Mouse (Mus musculus) hindbrain, embryonic 11.5 days (tissue): ENCODE results near the gene Trp53i11. TPM values are rescaled to one million over a fixed set of nuclear protein-coding genes. Genes with fewer than 3 reads are reported as not detected.

Source experiments
- ATAC-seq: fragments of 200-750 bp; cut with Nextera tagmentation; 2 replicates; pipeline ENCODE4 v1.8.0; 2017; ENCODE audit warnings: mild to moderate bottlenecking, moderate TSS enrichment, moderate library complexity; ENCODE audit not compliant: low FRiP score
- DNase-seq: peaks from one replicate; pipeline ENCODE4 v3.0.0-alpha.2; 2015; ENCODE audit warnings: low spot score
- H3K27ac ChIP-seq: fragments of 300-500 bp; sonication (generic); 2 replicates; pipeline ENCODE4 v1.5.1; 2014; ENCODE audit warnings: mild to moderate bottlenecking, low read depth, low read length
- H3K27me3 ChIP-seq: fragments of 300-500 bp; sonication (generic); 2 replicates; pipeline ENCODE4 v1.6.1; 2014; ENCODE audit warnings: mild to moderate bottlenecking, low read length, moderate library complexity, mixed read lengths; ENCODE audit not compliant: control insufficient read depth, insufficient read depth
- H3K36me3 ChIP-seq: fragments of 300-500 bp; sonication (generic); 2 replicates; pipeline ENCODE4 v1.6.1; 2014; ENCODE audit warnings: mild to moderate bottlenecking, low read length, moderate library complexity, mixed read lengths; ENCODE audit not compliant: control insufficient read depth, insufficient read depth
- H3K4me1 ChIP-seq: fragments of 300-500 bp; sonication (generic); replicated peaks from 2 replicates; pipeline ENCODE4 v1.6.1; 2014; ENCODE audit warnings: low read length, mixed read lengths; ENCODE audit not compliant: control insufficient read depth, insufficient read depth
- H3K4me2 ChIP-seq: fragments of 300-500 bp; sonication (generic); replicated peaks from 2 replicates; pipeline ENCODE4 v1.6.1; 2014; ENCODE audit warnings: mild to moderate bottlenecking, low read depth, low read length
- H3K4me3 ChIP-seq: fragments of 300-500 bp; sonication (generic); 2 replicates; pipeline ENCODE4 v1.5.1; 2014; ENCODE audit warnings: low read depth, low read length
- H3K9ac ChIP-seq: fragments of 300-500 bp; sonication (generic); 2 replicates; pipeline ENCODE4 v1.6.1; 2014; ENCODE audit warnings: low read depth, low read length
- H3K9me3 ChIP-seq: fragments of 300-500 bp; sonication (generic); 2 replicates; pipeline ENCODE4 v1.6.1; 2016; ENCODE audit warnings: low read length; ENCODE audit not compliant: control insufficient read depth
- WGBS: fragments of 180-500 bp; shearing (Covaris S2); extraction: QIAGEN DNeasy Blood & Tissue Kit; methylation state at CpG from one replicate; pipeline ENCODE4 v1.1.7; 2014; 5-methylcytosine and 5-hydroxymethylcytosine counted together
- polyA plus RNA-seq: library from polyadenylated mRNA; unstranded; fragments of >200 nt; fragmentation: Nextera tagmentation; extraction: Ambion mirVana; gene quantifications from 2 replicates; pipeline ENCODE4 v1.2.1, GENCODE M21; 2014

The Trp53i11 gene
- polyA plus RNA-seq, 1 experiment from 2014 or later = 204 TPM

- peak overlapping the region; percentile 95 for H3K27ac ChIP-seq
- no peak overlapping the region for H3K4me3 ChIP-seq
- DNase-seq = peak; percentile 76
- H3K4me2 ChIP-seq = peak overlapping the region; percentile 40
- 19% methylated on average over 9 of the region's 9 CpGs for whole genome bisulfite sequencing
- peak; percentile 79 for ATAC-seq
- H3K4me1 ChIP-seq = peaks cover 28% of the 10 kb centered on the region
- no peaks in the 10 kb centered on the region for H3K9me3 ChIP-seq
- H3K36me3 ChIP-seq = no peaks in the 10 kb centered on the region
- peak overlapping the region; percentile 28 for H3K9ac ChIP-seq
- no peaks in the 10 kb centered on the region for H3K27me3 ChIP-seq
These were observed 40.5 kb downstream of the Trp53i11 start for GRCm38 (mm10) chr2:93227713-93228479.

GRCm38 (mm10) chr2:93228480-93228824, 41.1 kb downstream of the Trp53i11 start:
- WGBS = 3% methylated on average over 5 of the region's 5 CpGs
- Histone ChIP-seq H3K4me3 (no peak overlapping the region), H3K4me2 (peak overlapping the region; percentile 19; the same call in 1 of the 2 replicates), H3K9me3 (no peaks in the 10 kb centered on the region), H3K27ac (peak overlapping the region; percentile 95), H3K4me1 (peaks cover 28% of the 10 kb centered on the region), H3K36me3 (no peaks in the 10 kb centered on the region), H3K9ac (peak overlapping the region; percentile 17; the same call in 1 of the 2 replicates), H3K27me3 (no peaks in the 10 kb centered on the region)
- DNase-seq = peak; percentile 66
- peak; percentile 63 for ATAC-seq

GRCm38 (mm10) chr2:93232141-93232540, 44.8 kb downstream of the Trp53i11 start:
- no peaks in the 10 kb centered on the region for H3K36me3 ChIP-seq
- ATAC-seq (no peak), DNase-seq (no peak)
- no peaks in the 10 kb centered on the region for H3K9me3 ChIP-seq
- no peaks in the 10 kb centered on the region for H3K27me3 ChIP-seq
- H3K4me3 ChIP-seq = no peak overlapping the region
- H3K27ac ChIP-seq = no peak overlapping the region
- H3K9ac ChIP-seq = no peak overlapping the region
- WGBS = 36% methylated on average over 1 of the region's 1 CpGs
- H3K4me1 ChIP-seq = peaks cover 18% of the 10 kb centered on the region
- no peak overlapping the region for H3K4me2 ChIP-seq

- H3K9ac ChIP-seq = no peak overlapping the region
- H3K27me3 ChIP-seq = no peaks in the 10 kb centered on the region
- no peak overlapping the region for H3K4me2 ChIP-seq
- H3K4me1 ChIP-seq = no peaks in the 10 kb centered on the region
- H3K4me3 ChIP-seq = no peak overlapping the region
- ATAC-seq (no peak), DNase-seq (no peak)
- H3K27ac ChIP-seq = no peak overlapping the region
- no peaks in the 10 kb centered on the region for H3K9me3 ChIP-seq
- H3K36me3 ChIP-seq = no peaks in the 10 kb centered on the region
- 83% methylated on average over 1 of the region's 1 CpGs for WGBS
These were observed 49.7 kb downstream of the Trp53i11 start for GRCm38 (mm10) chr2:93237055-93237454.

GRCm38 (mm10) chr2:93238864-93239263, 51.5 kb downstream of the Trp53i11 start:
- H3K4me3 ChIP-seq = no peak overlapping the region
- no peaks in the 10 kb centered on the region; the same call in 1 of the 2 replicates for H3K4me1 ChIP-seq
- no peaks in the 10 kb centered on the region for H3K27me3 ChIP-seq
- no peaks in the 10 kb centered on the region for H3K36me3 ChIP-seq
- no peaks in the 10 kb centered on the region for H3K9me3 ChIP-seq
- WGBS = 89% methylated on average over 6 of the region's 6 CpGs
- no peak for ATAC-seq
- H3K27ac ChIP-seq = no peak overlapping the region
- H3K4me2 ChIP-seq = no peak overlapping the region
- no peak overlapping the region for H3K9ac ChIP-seq
- no peak for DNase-seq

DNA sequence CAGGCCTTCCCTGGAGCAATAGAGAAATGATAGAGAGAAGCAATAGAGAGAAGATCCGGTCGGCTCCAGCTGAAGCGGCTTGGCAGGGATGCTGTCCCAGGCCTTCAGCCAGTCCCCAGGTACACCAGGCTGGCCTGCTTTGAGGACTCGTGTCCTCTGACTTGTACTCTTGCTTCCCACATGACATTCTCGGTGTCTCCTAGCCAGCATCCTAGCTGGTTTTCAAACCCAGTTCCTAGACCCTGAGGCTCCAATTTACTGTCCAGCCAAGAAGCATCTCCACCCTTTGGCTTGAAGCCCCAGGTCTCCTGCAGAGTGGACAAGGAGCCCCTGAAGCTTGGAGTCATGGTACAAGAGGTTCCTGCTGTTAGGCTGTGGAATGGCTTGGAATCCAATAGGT, 54.8 kb downstream of the Trp53i11 start:
- H3K27ac ChIP-seq = no peak overlapping the region
- WGBS = 85% methylated on average over 5 of the region's 5 CpGs
- H3K4me2 ChIP-seq = no peak overlapping the region
- ATAC-seq (no peak), DNase-seq (no peak)
- no peak overlapping the region for H3K4me3 ChIP-seq
- no peak overlapping the region for H3K9ac ChIP-seq
- no peaks in the 10 kb centered on the region for H3K27me3 ChIP-seq
- H3K36me3 ChIP-seq = no peaks in the 10 kb centered on the region
- H3K9me3 ChIP-seq = no peaks in the 10 kb centered on the region
- no peaks in the 10 kb centered on the region; the same call in 1 of the 2 replicates for H3K4me1 ChIP-seq

GRCm38 (mm10) chr2:93243439-93244089, 56.2 kb downstream of the Trp53i11 start:
- no peak overlapping the region for H3K4me3 ChIP-seq
- 86% methylated on average over 11 of the region's 11 CpGs for WGBS
- no peaks in the 10 kb centered on the region for H3K9me3 ChIP-seq
- no peak for DNase-seq
- no peak overlapping the region for H3K9ac ChIP-seq
- ATAC-seq = no peak
- no peak overlapping the region for H3K4me2 ChIP-seq
- no peaks in the 10 kb centered on the region for H3K27me3 ChIP-seq
- H3K27ac ChIP-seq = no peak overlapping the region
- peaks cover 2% of the 10 kb centered on the region; the same call in 1 of the 2 replicates for H3K4me1 ChIP-seq
- H3K36me3 ChIP-seq = no peaks in the 10 kb centered on the region

- H3K4me1 ChIP-seq = peaks cover 4% of the 10 kb centered on the region; the same call in 1 of the 2 replicates
- no peaks in the 10 kb centered on the region for H3K36me3 ChIP-seq
- 79% methylated on average over 8 of the region's 8 CpGs for WGBS
- H3K4me3 ChIP-seq = no peak overlapping the region
- H3K9ac ChIP-seq = no peak overlapping the region
- H3K4me2 ChIP-seq = no peak overlapping the region
- no peak for ATAC-seq
- H3K27me3 ChIP-seq = no peaks in the 10 kb centered on the region
- H3K9me3 ChIP-seq = no peaks in the 10 kb centered on the region
- H3K27ac ChIP-seq = no peak overlapping the region
- no peak for DNase-seq
These were observed 56.7 kb downstream of the Trp53i11 start for GRCm38 (mm10) chr2:93244090-93244443.

GRCm38 (mm10) chr2:93249058-93249457, 61.7 kb downstream of the Trp53i11 start:
- no peaks in the 10 kb centered on the region for H3K27me3 ChIP-seq
- no peak overlapping the region for H3K9ac ChIP-seq
- WGBS = 79% methylated on average over 6 of the region's 6 CpGs
- no peak overlapping the region for H3K4me2 ChIP-seq
- no peaks in the 10 kb centered on the region for H3K9me3 ChIP-seq
- 0 out of 2 replicates have a peak, but pooled peaks cover 4% of the 10 kb centered on the region for H3K4me1 ChIP-seq
- H3K36me3 ChIP-seq = no peaks in the 10 kb centered on the region
- H3K27ac ChIP-seq = no peak overlapping the region
- ATAC-seq = peak; percentile 28; the same call in 1 of the 2 replicates
- H3K4me3 ChIP-seq = no peak overlapping the region
- no peak for DNase-seq
